Mouse (Mus musculus) embryonic facial prominence, embryonic 11.5 days (tissue): ENCODE results near the gene Arhgap9. TPM values are rescaled to one million over a fixed set of nuclear protein-coding genes. Genes with fewer than 3 reads are reported as not detected.

Experiments
- ATAC-seq: fragments of 200-750 bp; cut with Nextera tagmentation; replicated peaks from 2 replicates; pipeline ENCODE4 v1.8.0; 2017; ENCODE audit warnings: low read depth; ENCODE audit not compliant: insufficient number of reproducible peaks, low FRiP score, low TSS enrichment
- DNase-seq: peaks from one replicate; pipeline ENCODE4 v3.0.0-alpha.2; 2015; ENCODE audit warnings: low spot score
- H3K27ac ChIP-seq: fragments of 300-500 bp; sonication (generic); replicated peaks from 2 replicates; pipeline ENCODE4 v1.5.1; 2014; ENCODE audit warnings: mild to moderate bottlenecking, low read depth, low read length, control low read depth
- H3K27me3 ChIP-seq: fragments of 300-500 bp; sonication (generic); 2 replicates; pipeline ENCODE4 v1.6.1; 2014; ENCODE audit warnings: mild to moderate bottlenecking, low read length, moderate library complexity, mixed read lengths; ENCODE audit not compliant: control insufficient read depth, insufficient read depth
- H3K36me3 ChIP-seq: fragments of 300-500 bp; sonication (generic); replicated peaks from 2 replicates; pipeline ENCODE4 v1.6.1; 2014; ENCODE audit warnings: low read depth, mild to moderate bottlenecking, low read length, moderate library complexity, mixed read lengths; ENCODE audit not compliant: control insufficient read depth, insufficient read depth
- H3K4me1 ChIP-seq: fragments of 300-500 bp; sonication (generic); 2 replicates; pipeline ENCODE4 v1.6.1; 2014; ENCODE audit warnings: low read length, mixed read lengths; ENCODE audit not compliant: control insufficient read depth, insufficient read depth
- H3K4me2 ChIP-seq: fragments of 300-500 bp; sonication (generic); 2 replicates; pipeline ENCODE4 v1.6.1; 2014; ENCODE audit warnings: low read depth, mild to moderate bottlenecking, control low read depth, low read length, moderate library complexity
- H3K4me3 ChIP-seq: fragments of 300-500 bp; sonication (generic); 2 replicates; pipeline ENCODE4 v1.5.1; 2014; ENCODE audit warnings: low read depth, low read length, control low read depth
- H3K9ac ChIP-seq: fragments of 300-500 bp; sonication (generic); replicated peaks from 2 replicates; pipeline ENCODE4 v1.6.1; 2014; ENCODE audit warnings: mild to moderate bottlenecking, control low read depth, low read length
- H3K9me3 ChIP-seq: fragments of 300-500 bp; sonication (generic); replicated peaks from 2 replicates; pipeline ENCODE4 v1.6.1; 2016; ENCODE audit warnings: mild to moderate bottlenecking, low read length, inconsistent platforms, mixed read lengths; ENCODE audit not compliant: control insufficient read depth
- WGBS: fragments of 180-500 bp; shearing (Covaris S2); extraction: QIAGEN DNeasy Blood & Tissue Kit; methylation state at CpG from one replicate; pipeline ENCODE4 v1.1.7; 2014; 5-methylcytosine and 5-hydroxymethylcytosine counted together
- polyA plus RNA-seq: library from polyadenylated mRNA; unstranded; fragments of >200 nt; fragmentation: Nextera tagmentation; extraction: Ambion mirVana; gene quantifications from 2 replicates; pipeline ENCODE4 v1.2.1, GENCODE M21; 2014

The Arhgap9 gene
- polyA plus RNA-seq, 1 experiment from 2014 or later: 1.8 TPM

DNA sequence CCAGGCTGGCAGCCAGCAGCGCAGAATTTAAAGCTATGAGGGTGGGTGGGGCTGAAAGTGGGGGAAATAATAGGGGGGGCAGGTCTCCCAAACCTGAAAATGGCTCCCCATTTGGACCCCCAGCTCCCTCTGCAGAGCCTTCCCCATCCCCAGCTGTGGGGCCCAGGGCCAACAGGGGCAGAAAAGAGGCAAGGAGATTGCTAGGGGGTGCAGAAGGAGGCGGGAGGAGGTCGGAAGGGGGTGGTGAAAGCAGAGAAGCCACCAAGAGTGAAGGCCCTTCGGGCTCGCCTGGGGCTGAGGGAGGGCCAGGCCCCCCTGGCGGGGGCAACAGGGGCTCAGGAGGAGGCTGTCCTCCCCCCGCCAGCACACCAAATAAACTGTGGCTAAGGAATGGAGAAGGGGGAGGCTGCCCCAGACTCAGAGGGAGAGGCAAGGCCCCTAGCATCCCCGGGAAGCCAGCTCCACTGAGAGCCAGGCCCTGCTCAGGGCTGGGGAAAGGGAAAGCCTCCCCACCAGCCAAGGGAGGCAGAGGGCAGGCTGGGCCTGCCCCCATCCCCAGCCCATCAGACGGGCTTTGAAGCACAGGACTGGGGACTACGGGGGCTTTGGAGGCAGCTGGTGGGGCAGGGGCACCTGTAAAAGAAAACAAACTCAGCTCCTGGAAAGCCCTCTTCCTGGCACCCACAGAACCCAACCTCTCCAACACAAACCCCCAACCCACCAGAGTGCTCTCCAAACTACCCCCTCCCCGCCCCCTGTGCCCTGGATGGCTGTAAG lies 36.9 kb upstream of the Arhgap9 start:
- Histone ChIP-seq H3K27me3 (no peaks in the 10 kb centered on the region), H3K4me3 (no peak overlapping the region), H3K4me2 (no peak overlapping the region), H3K36me3 (peaks cover 17% of the 10 kb centered on the region), H3K4me1 (peaks cover 5% of the 10 kb centered on the region), H3K27ac (no peak overlapping the region), H3K9me3 (no peaks in the 10 kb centered on the region), H3K9ac (peak overlapping the region; percentile 28; the same call in 1 of the 2 replicates)
- 73% methylated on average over 11 of the region's 11 CpGs for WGBS
- ATAC-seq: no peak
- no peak for DNase-seq

- WGBS: 70% methylated on average over 11 of the region's 13 CpGs
- no peak overlapping the region for H3K4me2 ChIP-seq
These were observed 36.1 kb upstream of the Arhgap9 start for GRCm38 (mm10) chr10:127285644-127286043.

GRCm38 (mm10) chr10:127286194-127286593 lies 35.6 kb upstream of the Arhgap9 start:
- no peak overlapping the region for H3K4me2 ChIP-seq
- no peak overlapping the region for H3K4me3 ChIP-seq
- H3K9ac ChIP-seq: no peak overlapping the region
- ATAC-seq: no peak
- 80% methylated on average over 7 of the region's 7 CpGs for WGBS
- H3K4me1 ChIP-seq: peaks cover 5% of the 10 kb centered on the region
- H3K36me3 ChIP-seq: peaks cover 17% of the 10 kb centered on the region
- no peaks in the 10 kb centered on the region for H3K27me3 ChIP-seq
- DNase-seq: no peak
- H3K9me3 ChIP-seq: no peaks in the 10 kb centered on the region
- no peak overlapping the region for H3K27ac ChIP-seq

More at GRCm38 (mm10) chr10:127285644-127286043, 36.1 kb upstream of the Arhgap9 start:
- Histone ChIP-seq H3K9ac (peak overlapping the region; percentile 28), H3K36me3 (peaks cover 17% of the 10 kb centered on the region), H3K4me1 (peaks cover 5% of the 10 kb centered on the region), H3K27ac (no peak overlapping the region), H3K4me3 (no peak overlapping the region), H3K27me3 (no peaks in the 10 kb centered on the region), H3K9me3 (no peaks in the 10 kb centered on the region)
- ATAC-seq (no peak), DNase-seq (no peak)

GRCm38 (mm10) chr10:127286730-127287129 lies 35.0 kb upstream of the Arhgap9 start:
- H3K4me2 ChIP-seq: peak overlapping the region; percentile 0; the same call in 1 of the 2 replicates
- no peaks in the 10 kb centered on the region for H3K9me3 ChIP-seq
- H3K4me3 ChIP-seq: no peak overlapping the region
- peaks cover 5% of the 10 kb centered on the region for H3K4me1 ChIP-seq
- H3K9ac ChIP-seq: no peak overlapping the region
- ATAC-seq (no peak), DNase-seq (no peak)
- H3K36me3 ChIP-seq: peaks cover 13% of the 10 kb centered on the region
- WGBS: 61% methylated on average over 7 of the region's 7 CpGs
- H3K27me3 ChIP-seq: no peaks in the 10 kb centered on the region
- H3K27ac ChIP-seq: no peak overlapping the region

- WGBS: 83% methylated on average over 15 of the region's 15 CpGs
These were observed 34.4 kb upstream of the Arhgap9 start for GRCm38 (mm10) chr10:127287271-127287935.

DNA sequence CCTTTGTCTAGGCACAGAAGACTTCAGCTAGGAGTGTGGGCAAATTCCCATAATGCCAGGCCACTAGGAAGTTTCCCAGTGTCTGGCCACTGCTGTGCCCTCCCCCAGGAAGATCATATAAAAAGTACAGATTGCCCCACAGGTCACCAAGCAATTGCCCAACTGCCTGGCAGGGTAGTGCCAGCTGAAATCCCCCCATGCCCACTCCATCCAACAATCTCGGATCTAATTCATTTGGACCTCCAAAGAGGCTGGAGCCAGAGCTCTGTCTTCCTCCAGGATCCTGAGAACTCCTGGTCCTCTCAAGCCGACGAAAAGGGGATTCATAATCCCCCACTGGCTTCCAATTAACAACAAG lies 33.8 kb upstream of the Arhgap9 start:
- no peak for ATAC-seq
- Histone ChIP-seq H3K36me3 (peaks cover 13% of the 10 kb centered on the region), H3K9me3 (no peaks in the 10 kb centered on the region), H3K4me1 (peaks cover 5% of the 10 kb centered on the region), H3K4me2 (peak overlapping the region; percentile 82), H3K27me3 (no peaks in the 10 kb centered on the region), H3K27ac (peak overlapping the region; percentile 99), H3K4me3 (peak overlapping the region; percentile 55), H3K9ac (peak overlapping the region; percentile 86)
- DNase-seq: no peak
- WGBS: 0% methylated on average over 3 of the region's 3 CpGs

More at GRCm38 (mm10) chr10:127287271-127287935, 34.4 kb upstream of the Arhgap9 start:
- Histone ChIP-seq H3K4me2 (peak overlapping the region; percentile 82), H3K4me3 (peak overlapping the region; percentile 55), H3K4me1 (peaks cover 5% of the 10 kb centered on the region), H3K36me3 (peaks cover 13% of the 10 kb centered on the region), H3K27me3 (no peaks in the 10 kb centered on the region), H3K9ac (peak overlapping the region; percentile 86), H3K27ac (0 out of 2 replicates have a peak overlapping the region, but pooled peaks have one; percentile 99), H3K9me3 (no peaks in the 10 kb centered on the region)
- DNase-seq (no peak), ATAC-seq (no peak)

DNA sequence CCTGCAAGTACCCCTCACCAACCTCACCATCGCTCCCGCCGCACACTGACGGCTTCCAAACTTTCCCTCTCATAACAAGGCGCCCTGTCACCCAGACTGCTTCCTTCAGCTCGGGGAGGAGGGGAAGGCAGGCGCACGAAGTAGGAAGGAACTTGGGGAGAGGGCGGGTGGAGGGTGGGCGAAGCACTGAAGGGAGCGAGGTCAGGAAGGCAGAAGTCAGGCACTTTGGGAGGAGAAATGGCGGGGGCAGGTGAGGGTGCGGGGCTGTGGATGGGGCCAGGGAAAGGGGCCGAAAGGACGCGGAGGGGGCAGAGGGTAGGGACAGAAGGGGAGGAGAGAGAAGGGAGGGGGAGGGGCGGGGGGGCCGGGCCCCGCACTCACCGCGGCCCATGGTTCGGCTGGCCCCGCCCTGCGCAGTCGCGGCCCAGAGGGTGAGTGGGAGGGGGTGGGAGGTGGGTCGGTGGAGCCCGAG lies 33.4 kb upstream of the Arhgap9 start:
- 0 out of 2 replicates have a peak, but pooled peaks have one; percentile 1 for ATAC-seq
- H3K4me3 ChIP-seq: peak overlapping the region; percentile 55
- DNase-seq: peak; percentile 65
- peak overlapping the region; percentile 86 for H3K9ac ChIP-seq
- H3K4me2 ChIP-seq: peak overlapping the region; percentile 82
- H3K9me3 ChIP-seq: no peaks in the 10 kb centered on the region
- H3K4me1 ChIP-seq: peaks cover 5% of the 10 kb centered on the region
- peaks cover 12% of the 10 kb centered on the region for H3K36me3 ChIP-seq
- no peaks in the 10 kb centered on the region for H3K27me3 ChIP-seq
- peak overlapping the region; percentile 99 for H3K27ac ChIP-seq
- WGBS: under 1% methylated on average over 13 of the region's 28 CpGs
